Mouse (Mus musculus): ENCODE results near the gene Fntb. TPM values are rescaled to one million over a fixed set of nuclear protein-coding genes. Genes with fewer than 3 reads are reported as not detected.

Fntb gene
- polyA plus RNA-seq, 1 experiment = 81.7 TPM

DNA sequence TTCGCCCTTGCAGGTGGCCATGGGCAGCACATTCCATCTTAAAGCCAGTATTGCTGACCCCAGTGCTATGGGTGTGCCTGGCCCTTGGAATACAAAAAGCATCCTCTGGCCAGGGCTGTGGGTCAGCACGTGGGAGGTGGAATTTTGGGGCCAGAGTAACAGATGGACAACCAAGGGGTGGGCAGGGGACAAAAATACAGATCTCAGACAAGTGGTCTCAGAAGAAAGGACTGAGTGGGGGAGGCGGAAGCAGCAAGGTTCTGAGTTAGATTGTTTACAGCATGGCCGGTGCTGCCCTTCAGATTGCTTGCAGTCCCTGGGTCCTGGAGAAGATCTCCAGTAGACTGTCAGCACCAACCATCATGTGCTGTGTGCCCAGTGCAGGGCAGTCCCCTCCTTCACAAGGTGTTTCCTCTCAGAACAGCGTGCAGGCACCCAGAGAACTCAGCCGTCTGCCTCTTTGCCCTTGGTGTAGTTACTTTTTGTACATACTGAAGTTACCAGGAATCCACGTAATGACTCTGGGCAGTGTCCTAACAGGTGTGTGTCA is 107.5 kb downstream of the Fntb start:
- H3K4me1 ChIP-seq (ENCODE audit: control insufficient read depth, insufficient read depth, low read length) = peaks cover under 1% of the 10 kb centered on the region; the same call in 1 of the 2 replicates
- H3K27ac ChIP-seq (ENCODE audit: insufficient read depth, low read length) = no peak overlapping the region
- no peak overlapping the region for H3K4me3 ChIP-seq (ENCODE audit: insufficient read depth, low read length)
- TF ChIP-seq POLR2A (IDR thresholded peaks at IDR 0.05; ENCODE audit: low read depth, low read length) (no peak), CTCF (IDR thresholded peaks at IDR 0.05; ENCODE audit: borderline replicate concordance, insufficient read depth, low read length) (no peak)

DNA sequence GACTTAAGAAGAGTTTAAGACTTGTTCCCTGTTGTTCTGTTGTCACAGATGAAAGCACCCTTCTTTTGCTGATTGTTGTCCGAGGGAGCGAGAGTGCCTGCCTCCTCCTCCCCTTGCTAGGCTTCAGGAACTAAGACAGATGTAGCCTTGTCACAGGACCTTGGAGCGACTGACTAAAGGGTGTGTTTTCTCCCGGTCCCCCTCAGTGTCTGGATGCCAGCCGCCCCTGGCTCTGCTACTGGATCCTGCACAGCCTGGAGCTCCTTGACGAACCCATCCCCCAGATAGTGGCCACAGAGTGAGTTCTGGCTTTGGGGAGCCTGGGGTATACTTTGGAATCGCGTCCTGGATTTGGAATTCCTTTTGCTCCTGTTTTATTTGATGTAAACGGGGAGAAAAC is 109.4 kb downstream of the Fntb start:
- no peaks in the 10 kb centered on the region for H3K4me1 ChIP-seq (ENCODE audit: control insufficient read depth, insufficient read depth, low read length)
- no peak overlapping the region for H3K27ac ChIP-seq (ENCODE audit: insufficient read depth, low read length)
- no peak for TF ChIP-seq CTCF (IDR thresholded peaks at IDR 0.05; ENCODE audit: borderline replicate concordance, insufficient read depth, low read length)
- no peak for TF ChIP-seq POLR2A (IDR thresholded peaks at IDR 0.05; ENCODE audit: low read depth, low read length)
- H3K4me3 ChIP-seq (ENCODE audit: insufficient read depth, low read length) = no peak overlapping the region

DNA sequence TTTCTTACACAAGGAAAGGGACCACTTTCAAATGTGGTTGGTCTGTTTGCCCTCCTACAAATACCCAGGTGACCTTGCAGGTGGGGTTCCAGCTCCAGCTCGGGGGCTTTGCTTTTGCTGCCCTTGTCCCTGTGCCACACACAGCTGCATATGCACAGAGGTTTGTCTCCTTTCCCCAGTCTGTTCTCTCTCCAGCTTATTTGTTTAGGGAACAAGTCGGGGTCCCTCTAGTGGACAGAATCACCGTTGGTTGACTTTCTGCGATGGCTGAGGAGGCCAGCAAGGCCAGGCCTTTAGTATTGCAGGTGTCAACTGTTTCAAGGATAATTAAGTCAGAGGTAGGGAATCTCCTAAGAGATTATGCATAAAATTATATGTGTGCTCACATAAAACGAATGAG is 113.9 kb downstream of the Fntb start:
- Histone ChIP-seq H3K4me3 (ENCODE audit: insufficient read depth, low read length) (no peak overlapping the region), H3K4me1 (ENCODE audit: control insufficient read depth, insufficient read depth, low read length) (no peaks in the 10 kb centered on the region), H3K27ac (ENCODE audit: insufficient read depth, low read length) (no peak overlapping the region)
- TF ChIP-seq POLR2A (IDR thresholded peaks at IDR 0.05; ENCODE audit: low read depth, low read length) (no peak), CTCF (IDR thresholded peaks at IDR 0.05; ENCODE audit: borderline replicate concordance, insufficient read depth, low read length) (peak; percentile 13; the same call in 1 of the 2 replicates)

- no peaks in the 10 kb centered on the region for H3K4me1 ChIP-seq (ENCODE audit: control insufficient read depth, insufficient read depth, low read length)
- TF ChIP-seq CTCF (IDR thresholded peaks at IDR 0.05; ENCODE audit: borderline replicate concordance, insufficient read depth, low read length) = no peak
- no peak for TF ChIP-seq POLR2A (IDR thresholded peaks at IDR 0.05; ENCODE audit: low read depth, low read length)
Measured at GRCm38 (mm10) chr12:76880131-76880530, 114.7 kb downstream of the Fntb start.

GRCm38 (mm10) chr12:76883824-76884223 is 118.4 kb downstream of the Fntb start:
- H3K4me1 ChIP-seq (ENCODE audit: control insufficient read depth, insufficient read depth, low read length) = no peaks in the 10 kb centered on the region
- H3K4me3 ChIP-seq (ENCODE audit: insufficient read depth, low read length) = no peak overlapping the region
- TF ChIP-seq POLR2A (IDR thresholded peaks at IDR 0.05; ENCODE audit: low read depth, low read length) (no peak), CTCF (IDR thresholded peaks at IDR 0.05; ENCODE audit: borderline replicate concordance, insufficient read depth, low read length) (no peak)
- no peak overlapping the region for H3K27ac ChIP-seq (ENCODE audit: insufficient read depth, low read length)

More at GRCm38 (mm10) chr12:76880131-76880530, 114.7 kb downstream of the Fntb start:
- Histone ChIP-seq H3K27ac (ENCODE audit: insufficient read depth, low read length) (no peak overlapping the region), H3K4me3 (ENCODE audit: insufficient read depth, low read length) (no peak overlapping the region)

DNA sequence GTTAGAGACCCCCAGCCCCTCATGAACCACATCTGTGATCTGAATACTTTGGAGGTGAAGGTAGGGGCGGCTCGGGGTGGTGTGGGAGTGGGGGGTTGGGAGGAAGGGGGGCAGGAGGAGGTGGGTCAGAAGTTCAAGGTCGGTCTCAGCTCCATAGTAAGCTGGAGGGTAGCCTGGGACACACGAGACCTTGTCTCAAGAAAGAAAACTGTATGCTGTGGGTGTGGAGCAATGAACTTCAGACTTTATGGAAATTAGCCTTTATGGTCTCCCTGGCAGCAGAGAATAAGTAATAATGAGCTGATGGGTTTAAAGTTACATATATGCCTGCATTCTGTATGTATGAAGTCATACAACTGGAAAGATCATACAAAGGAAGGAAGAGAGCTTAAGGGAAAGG is 119.7 kb downstream of the Fntb start:
- H3K4me3 ChIP-seq (ENCODE audit: insufficient read depth, low read length) = no peak overlapping the region
- H3K27ac ChIP-seq (ENCODE audit: insufficient read depth, low read length) = no peak overlapping the region
- H3K4me1 ChIP-seq (ENCODE audit: control insufficient read depth, insufficient read depth, low read length) = no peaks in the 10 kb centered on the region
- TF ChIP-seq CTCF (IDR thresholded peaks at IDR 0.05; ENCODE audit: borderline replicate concordance, insufficient read depth, low read length) (no peak), POLR2A (IDR thresholded peaks at IDR 0.05; ENCODE audit: low read depth, low read length) (no peak)

- H3K4me3 ChIP-seq (ENCODE audit: insufficient read depth, low read length) = no peak overlapping the region
- no peak overlapping the region for H3K27ac ChIP-seq (ENCODE audit: insufficient read depth, low read length)
- TF ChIP-seq POLR2A (IDR thresholded peaks at IDR 0.05; ENCODE audit: low read depth, low read length) (no peak), CTCF (IDR thresholded peaks at IDR 0.05; ENCODE audit: borderline replicate concordance, insufficient read depth, low read length) (no peak)
- H3K4me1 ChIP-seq (ENCODE audit: control insufficient read depth, insufficient read depth, low read length) = no peaks in the 10 kb centered on the region
Measured at GRCm38 (mm10) chr12:76886826-76887225, 121.4 kb downstream of the Fntb start.

- Histone ChIP-seq H3K27ac (ENCODE audit: insufficient read depth, low read length) (no peak overlapping the region), H3K4me1 (ENCODE audit: control insufficient read depth, insufficient read depth, low read length) (no peaks in the 10 kb centered on the region), H3K4me3 (ENCODE audit: insufficient read depth, low read length) (no peak overlapping the region)
- TF ChIP-seq POLR2A (IDR thresholded peaks at IDR 0.05; ENCODE audit: low read depth, low read length) (no peak), CTCF (IDR thresholded peaks at IDR 0.05; ENCODE audit: borderline replicate concordance, insufficient read depth, low read length) (no peak)
Measured at GRCm38 (mm10) chr12:76887941-76888340, 122.6 kb downstream of the Fntb start.

- H3K4me1 ChIP-seq (ENCODE audit: control insufficient read depth, insufficient read depth, low read length) = no peaks in the 10 kb centered on the region
- no peak overlapping the region for H3K4me3 ChIP-seq (ENCODE audit: insufficient read depth, low read length)
- TF ChIP-seq POLR2A (IDR thresholded peaks at IDR 0.05; ENCODE audit: low read depth, low read length) = no peak
- H3K27ac ChIP-seq (ENCODE audit: insufficient read depth, low read length) = no peak overlapping the region
Measured at GRCm38 (mm10) chr12:76889404-76890184, 124.2 kb downstream of the Fntb start.

DNA sequence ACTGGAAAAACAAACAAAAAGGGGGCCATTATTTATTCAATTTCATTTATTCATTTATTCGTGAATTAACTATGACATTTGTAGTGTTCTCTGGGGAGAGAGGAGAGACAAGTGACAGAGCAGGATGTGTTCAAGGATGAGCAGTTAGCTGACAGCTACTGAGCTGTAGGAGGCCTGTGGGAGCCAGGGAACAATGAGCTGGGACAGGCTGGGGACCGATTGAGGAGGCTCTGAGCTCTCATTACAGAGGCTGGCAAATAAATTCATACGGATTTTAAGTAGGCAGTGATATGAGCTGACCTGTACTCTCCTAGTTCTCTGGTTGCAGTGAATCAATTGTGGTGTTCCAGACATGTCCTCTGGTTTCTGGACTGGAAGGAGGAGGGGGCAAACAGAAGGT is 125.8 kb downstream of the Fntb start:
- no peaks in the 10 kb centered on the region for H3K4me1 ChIP-seq (ENCODE audit: control insufficient read depth, insufficient read depth, low read length)
- TF ChIP-seq POLR2A (IDR thresholded peaks at IDR 0.05; ENCODE audit: low read depth, low read length) = no peak
- TF ChIP-seq CTCF (IDR thresholded peaks at IDR 0.05; ENCODE audit: borderline replicate concordance, insufficient read depth, low read length) = no peak
- H3K4me3 ChIP-seq (ENCODE audit: insufficient read depth, low read length) = no peak overlapping the region
- no peak overlapping the region for H3K27ac ChIP-seq (ENCODE audit: insufficient read depth, low read length)

Data from embryonic fibroblast, embryonic 13.5 days (primary cell).